Mouse (Mus musculus) midbrain, embryonic 16.5 days (tissue): ENCODE results near the gene Slc25a42. TPM values are rescaled to one million over a fixed set of nuclear protein-coding genes. Genes with fewer than 3 reads are reported as not detected.

ENCODE experiments used
- polyA plus RNA-seq: library from polyadenylated mRNA; unstranded; fragments of >200 nt; fragmentation: Nextera tagmentation; extraction: Ambion mirVana; gene quantifications from 2 replicates; pipeline ENCODE4 v1.2.1, GENCODE M21; 2015

Slc25a42 gene
- polyA plus RNA-seq, 1 experiment from 2014 or later = 9.2 TPM

Other genes starting within 250 kb of the Slc25a42 start
- 15.8 and 19.1 TPM in 2 replicates for gene Gatad2a, start 215.9 kb downstream of the Slc25a42 start, polyA plus RNA-seq
- 75.8 and 79.0 TPM in 2 replicates for gene Mau2, start 169.6 kb downstream of the Slc25a42 start, polyA plus RNA-seq
- gene Sugp1, start 169.5 kb downstream of the Slc25a42 start, polyA plus RNA-seq = 58.4 and 61.9 TPM in 2 replicates
- gene Tm6sf2, start 139.4 kb downstream of the Slc25a42 start, polyA plus RNA-seq = 1.3 and 1.4 TPM in 2 replicates
- gene Hapln4, start 128.8 kb downstream of the Slc25a42 start, polyA plus RNA-seq = 0.89 and 0.93 TPM in 2 replicates
- 169 and 189 TPM in 2 replicates for gene Ncan, start 91.4 kb downstream of the Slc25a42 start, polyA plus RNA-seq
- gene Nr2c2ap, start 81.0 kb downstream of the Slc25a42 start, polyA plus RNA-seq = 35.0 and 38.2 TPM in 2 replicates
- 10.7 and 11.8 TPM in 2 replicates for gene Rfxank, start 73.2 kb downstream of the Slc25a42 start, polyA plus RNA-seq
- 48.7 and 55.5 TPM in 2 replicates for gene Borcs8, start 72.8 kb downstream of the Slc25a42 start, polyA plus RNA-seq
- gene Mef2b, start 72.6 kb downstream of the Slc25a42 start, polyA plus RNA-seq = 0.51 and 0.73 TPM in 2 replicates
- 51.0 and 54.5 TPM in 2 replicates for gene Tmem161a, start 39.9 kb downstream of the Slc25a42 start, polyA plus RNA-seq
- gene Sugp2, start 21.9 kb upstream of the Slc25a42 start, polyA plus RNA-seq = 104 TPM in 2 replicates
- 116 and 133 TPM in 2 replicates for gene Armc6, start 22.2 kb upstream of the Slc25a42 start, polyA plus RNA-seq
- gene Homer3, start 70.5 kb upstream of the Slc25a42 start, polyA plus RNA-seq = 26.3 and 29.9 TPM in 2 replicates
- 40.3 and 45.0 TPM in 2 replicates for gene Ddx49, start 90.2 kb upstream of the Slc25a42 start, polyA plus RNA-seq
- gene Cope, start 90.2 kb upstream of the Slc25a42 start, polyA plus RNA-seq = 261 and 268 TPM in 2 replicates
- gene Cers1, start 103.5 kb upstream of the Slc25a42 start, polyA plus RNA-seq = 40.3 and 42.1 TPM in 2 replicates
- 2.5 and 7.0 TPM in 2 replicates for gene Gdf1, start 117.5 kb upstream of the Slc25a42 start, polyA plus RNA-seq
- gene Upf1, start 141.0 kb upstream of the Slc25a42 start, polyA plus RNA-seq = 11.3 and 11.6 TPM in 2 replicates
- gene Comp, start 161.3 kb upstream of the Slc25a42 start, polyA plus RNA-seq = 0.36 and 0.47 TPM in 2 replicates
- gene Crtc1, start 227.3 kb upstream of the Slc25a42 start, polyA plus RNA-seq = 53.4 and 56.3 TPM in 2 replicates